Mouse (Mus musculus) left cerebral cortex, adult 18-20 months (tissue): Measurements from ENCODE around the gene Spink4. TPM values are rescaled to one million over a fixed set of nuclear protein-coding genes. Genes with fewer than 3 reads are reported as not detected.

Experiments used
- DNase-seq, 2 experiments: peaks; one replicate each; pipeline ENCODE4 v3.0.0; 2021 to 2022; ENCODE audit warnings: low spot score in 2 of 2, mixed read lengths in 1 of 2
- long read RNA-seq, 2 experiments: library from polyadenylated mRNA; stranded (forward); transcript quantifications; one replicate each; pipeline ENCODE4 v2.0.0; 2021
- total RNA-seq, 2 experiments: library from RNA; stranded (reverse); gene quantifications; 2 replicates each; pipeline ENCODE4 v1.2.3; 2021

The Spink4 gene
- total RNA-seq = not detected
- long read RNA-seq, experiment 1 = 0 reads
- long read RNA-seq, experiment 2 = 0 reads

GRCm38 (mm10) chr4:40919785-40920184 lies at the start of gene Spink4:
Gene Spink4 (plus strand): TSS chr4:40920052.
- no peak for DNase-seq

GRCm38 (mm10) chr4:40870206-40870605 lies 49.6 kb upstream of the Spink4 start:
- DNase-seq = no peak

- no peak for DNase-seq
Observed at GRCm38 (mm10) chr4:40872129-40872528, 47.7 kb upstream of the Spink4 start.

GRCm38 (mm10) chr4:40873320-40873719 lies 46.5 kb upstream of the Spink4 start:
- DNase-seq = no peak

- DNase-seq = no peak
Observed at GRCm38 (mm10) chr4:40874151-40874600, 45.7 kb upstream of the Spink4 start.

- DNase-seq = no peak
Observed at GRCm38 (mm10) chr4:40874794-40875552, 44.9 kb upstream of the Spink4 start.

GRCm38 (mm10) chr4:40875842-40876241 lies 44.0 kb upstream of the Spink4 start:
- peak; percentile 79 to 86 for DNase-seq

- no peak for DNase-seq
Observed at GRCm38 (mm10) chr4:40876814-40877371, 43.0 kb upstream of the Spink4 start.

GRCm38 (mm10) chr4:40877528-40877927 lies 42.3 kb upstream of the Spink4 start:
- DNase-seq = no peak

- no peak for DNase-seq
Observed at GRCm38 (mm10) chr4:40883200-40883599, 36.7 kb upstream of the Spink4 start.

- DNase-seq = no peak
Observed at GRCm38 (mm10) chr4:40884282-40885165, 35.3 kb upstream of the Spink4 start.

GRCm38 (mm10) chr4:40885166-40885525 lies 34.7 kb upstream of the Spink4 start:
- peak; percentile 55 to 65 for DNase-seq

- no peak for DNase-seq
Observed at GRCm38 (mm10) chr4:40885883-40886282, 34.0 kb upstream of the Spink4 start.

- no peak for DNase-seq
Observed at GRCm38 (mm10) chr4:40888839-40889238, 31.0 kb upstream of the Spink4 start.

- DNase-seq = no peak
Observed at GRCm38 (mm10) chr4:40889252-40889651, 30.6 kb upstream of the Spink4 start.

- DNase-seq = no peak
Observed at GRCm38 (mm10) chr4:40889983-40890382, 29.9 kb upstream of the Spink4 start.

GRCm38 (mm10) chr4:40891206-40891605 lies 28.6 kb upstream of the Spink4 start:
- no peak for DNase-seq

GRCm38 (mm10) chr4:40895118-40895517 lies 24.7 kb upstream of the Spink4 start:
- DNase-seq = no peak

GRCm38 (mm10) chr4:40895646-40896045 lies 24.2 kb upstream of the Spink4 start:
- DNase-seq = no peak

- DNase-seq = no peak
Observed at GRCm38 (mm10) chr4:40898476-40899044, 21.3 kb upstream of the Spink4 start.

GRCm38 (mm10) chr4:40899264-40899663 lies 20.6 kb upstream of the Spink4 start:
- no peak for DNase-seq
